Mouse (Mus musculus): ENCODE measurements around the gene Gm16223.

DNA sequence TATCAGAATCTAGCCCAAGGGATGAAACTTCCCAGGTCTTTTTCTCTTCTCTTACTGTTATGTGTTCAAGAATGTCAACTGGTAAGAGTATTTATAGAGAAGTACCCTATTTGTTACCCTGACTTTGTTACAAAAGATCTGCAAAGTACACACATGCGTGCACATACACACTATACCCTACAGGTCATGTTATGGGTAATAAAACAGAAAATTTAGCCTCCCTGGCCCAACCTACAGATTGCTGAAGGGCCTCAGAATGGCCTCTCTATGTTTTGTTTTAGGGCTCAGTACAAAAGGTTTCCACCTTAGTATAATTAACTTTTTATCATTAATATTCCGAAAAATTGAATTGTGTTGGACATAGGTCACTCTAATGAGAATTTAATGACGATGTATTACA is 685 bp upstream of the Gm16223 start:
- no peak for TF ChIP-seq EP300 (IDR thresholded peaks at IDR 0.05; ENCODE audit: low read depth)
- no peak for TF ChIP-seq CTCF (IDR thresholded peaks at IDR 0.05; ENCODE audit: low read depth)

All from heart, postnatal 0 days (tissue).